In the genomic region with DNA sequence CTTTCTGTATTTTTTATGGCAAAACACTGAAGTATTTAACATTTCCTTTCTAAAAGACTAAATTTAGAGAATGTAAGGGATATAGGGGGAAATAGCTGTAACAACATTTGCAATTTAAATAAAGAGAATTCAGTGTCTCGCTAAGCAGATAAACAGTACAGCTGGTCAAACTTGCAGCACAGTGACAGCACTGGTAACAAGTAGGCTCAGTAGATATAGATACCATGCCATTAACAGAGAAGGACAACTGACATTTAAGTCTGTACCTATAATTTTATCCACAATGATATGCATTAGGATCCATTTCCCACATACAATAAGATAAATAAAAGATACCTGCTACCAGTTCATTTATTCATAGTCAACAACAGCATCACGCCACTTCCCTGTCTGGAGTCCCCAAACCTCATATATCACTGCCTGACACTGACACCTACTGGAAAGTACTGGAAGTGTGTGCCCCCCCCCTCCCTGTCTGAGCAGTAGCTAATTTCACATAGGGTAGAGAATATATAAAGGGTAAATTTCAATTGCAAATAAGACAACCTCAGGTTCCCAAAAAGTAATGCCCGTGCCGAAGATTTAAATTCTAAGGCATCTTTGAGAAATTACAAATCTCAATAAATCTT, we compare ENCODE assay signal across 9 mouse cellular contexts.
DNase-seq lines count a peak whose midpoint lies in the region; ATAC-seq and TF ChIP-seq lines count a peak whose summit lies in the region.
"Had no signal": no experiment of that assay in that cellular context is flagged by ENCODE, and none has a peak within 500 bp of the region (broad histone marks: within the 10 kb centered on the region; RNA-seq: fewer than 3 reads in every experiment).

No protein-coding gene starts in this region.

- H3K4me2 ChIP-seq in heart, embryonic 11.5 days: no peak overlapping the region
- no peak overlapping the region for H3K4me2 ChIP-seq in hindbrain, embryonic 11.5 days (replicated peaks; ENCODE audit: low read depth, low read length)

- no peak for TF ChIP-seq POLR2A in cortical plate, adult 2 months (IDR thresholded peaks at IDR 0.05; ENCODE audit: extremely low read depth, insufficient read depth, low read length)

- H3K4me1 ChIP-seq in heart, embryonic 11.5 days (ENCODE audit: control insufficient read depth, insufficient read depth, low read length): 0 out of 2 replicates have a peak, but pooled peaks cover 5% of the 10 kb centered on the region
- peaks cover 3% of the 10 kb centered on the region; the same call in 1 of the 2 replicates for H3K4me1 ChIP-seq in G1E (ENCODE audit: insufficient read depth, low read depth, low read length)
- no peaks in the 10 kb centered on the region for H3K4me1 ChIP-seq in cortical plate, adult 2 months (ENCODE audit: control insufficient read depth, insufficient read depth, low read length)
- H3K4me1 ChIP-seq in hindbrain, embryonic 11.5 days (replicated peaks; ENCODE audit: control insufficient read depth, insufficient read depth, low read length): 0 out of 2 replicates have a peak, but pooled peaks cover 2% of the 10 kb centered on the region

- H3K9ac ChIP-seq in heart, embryonic 11.5 days (ENCODE audit: low read depth, low read length): no peak overlapping the region
- no peak overlapping the region for H3K9ac ChIP-seq in hindbrain, embryonic 11.5 days (ENCODE audit: low read depth, low read length)

- H3K4me3 ChIP-seq in heart, embryonic 11.5 days (ENCODE audit: low read depth, low read length): no peak overlapping the region
- no peak overlapping the region for H3K4me3 ChIP-seq in G1E (ENCODE audit: low read depth, low read length)
- H3K4me3 ChIP-seq in cortical plate, adult 2 months (ENCODE audit: insufficient read depth, low read length): peak overlapping the region; percentile 32; the same call in 1 of the 2 replicates
- H3K4me3 ChIP-seq in hindbrain, embryonic 11.5 days (ENCODE audit: low read depth, low read length): no peak overlapping the region

- no peaks in the 10 kb centered on the region for H3K9me3 ChIP-seq in heart, embryonic 11.5 days (replicated peaks; ENCODE audit: control insufficient read depth, low read length)
- H3K9me3 ChIP-seq in G1E (replicated peaks): no peaks in the 10 kb centered on the region
- no peaks in the 10 kb centered on the region for H3K9me3 ChIP-seq in hindbrain, embryonic 11.5 days (ENCODE audit: control insufficient read depth, low read length)

- ATAC-seq in heart, embryonic 11.5 days (replicated peaks; ENCODE audit: insufficient number of reproducible peaks, low FRiP score, low TSS enrichment): no peak
- peak; percentile 49 for ATAC-seq in G1E (ENCODE audit: extremely low read depth, insufficient number of reproducible peaks, low FRiP score, poor library complexity, severe bottlenecking)
- ATAC-seq in hindbrain, embryonic 11.5 days (ENCODE audit: low FRiP score): peak; percentile 78
- ATAC-seq in erythroblast, adult 5-6 weeks (replicated peaks; ENCODE audit: low FRiP score, poor library complexity, severe bottlenecking): no peak; the same call in 1 of the 2 replicates

- H3K36me3 ChIP-seq in heart, embryonic 11.5 days (ENCODE audit: control insufficient read depth, insufficient read depth, low read length): no peaks in the 10 kb centered on the region
- H3K36me3 ChIP-seq in G1E (replicated peaks): peaks cover 31% of the 10 kb centered on the region
- H3K36me3 ChIP-seq in hindbrain, embryonic 11.5 days (ENCODE audit: control insufficient read depth, insufficient read depth, low read length): no peaks in the 10 kb centered on the region

- 29% methylated on average over 4 of the region's 4 CpGs for WGBS in heart, embryonic 11.5 days (ENCODE audit: insufficient replicate concordance)
- WGBS in hindbrain, embryonic 11.5 days: 17% methylated on average over 4 of the region's 4 CpGs

- H3K27ac ChIP-seq in heart, embryonic 11.5 days (ENCODE audit: low read depth, low read length): no peak overlapping the region
- H3K27ac ChIP-seq in cortical plate, adult 2 months (ENCODE audit: insufficient read depth, low read length): no peak overlapping the region
- no peak overlapping the region for H3K27ac ChIP-seq in hindbrain, embryonic 11.5 days (ENCODE audit: low read depth, low read length)
- H3K27ac ChIP-seq: macrophage had no signal

- DNase-seq in heart, postnatal 14 days: peak; percentile 36 to 42
- peak; percentile 26 for DNase-seq in G1E (ENCODE audit: low spot score)
- peak; percentile 80 for DNase-seq in hindbrain, embryonic 11.5 days (ENCODE audit: low spot score)
- peak; percentile 67 for DNase-seq in left cerebral cortex, postnatal 4 days
- DNase-seq in naive thymus-derived CD4-positive, alpha-beta T cell, adult 2 months (ENCODE audit: low read depth): peak; percentile 71

- no peaks in the 10 kb centered on the region for H3K27me3 ChIP-seq in heart, embryonic 11.5 days (ENCODE audit: control insufficient read depth, insufficient read depth, low read length)
- H3K27me3 ChIP-seq in G1E (ENCODE audit: insufficient read depth, low read length): no peaks in the 10 kb centered on the region
- H3K27me3 ChIP-seq in hindbrain, embryonic 11.5 days (ENCODE audit: control insufficient read depth, insufficient read depth, low read length): no peaks in the 10 kb centered on the region

- TF ChIP-seq CTCF in G1E (IDR thresholded peaks at IDR 0.05; ENCODE audit: low read depth, low read length): 0 out of 2 replicates have a peak, but pooled peaks have one; percentile 29
- TF ChIP-seq CTCF in cortical plate, adult 2 months (IDR thresholded peaks at IDR 0.05; ENCODE audit: extremely low read depth, insufficient read depth, low read length): peak; percentile 87

- intact Hi-C loops in heart, postnatal 14 days (cut with DNase I): loop anchor here (5.0 kb wide), 4 partner anchors 395 to 1245 kb away; no protein-coding TSS in a partner anchor
- intact Hi-C loops in left cerebral cortex, postnatal 4 days (cut with DNase I): loop anchor here (10.0 kb wide), 1 partner anchor 768 kb away; no protein-coding TSS in a partner anchor

Comparison
In these comparisons a context has a peak if more than half of its experiments do, and no peak if none do; other contexts are left out.
1. DNase-seq: peak in every context shown above with its lines; median percentile 80 in hindbrain, embryonic 11.5 days; 71 in naive thymus-derived CD4-positive, alpha-beta T cell, adult 2 months; 67 in left cerebral cortex, postnatal 4 days; 39 in heart, postnatal 14 days; 26 in G1E.
2. ATAC-seq: peak in G1E (single experiment) and hindbrain, embryonic 11.5 days (single experiment); none in heart, embryonic 11.5 days (single experiment) and erythroblast, adult 5-6 weeks (single experiment).